Mouse (Mus musculus): ENCODE results near the gene Gm10340. TPM values are rescaled to one million over a fixed set of nuclear protein-coding genes. Genes with fewer than 3 reads are reported as not detected.

Gm10340 gene
- polyA plus RNA-seq (2012; rRNA removed) = not detected in 2 replicates

GRCm38 (mm10) chr14:3133697-3134096, at the start of gene Gm10340:
TSS of gene Gm10340 (plus strand) at chr14:3133997.

GRCm38 (mm10) chr14:3187955-3188354, 54.2 kb downstream of the Gm10340 start, which contains the start of gene Gm5795:
TSS of gene Gm5795 (plus strand) at chr14:3188255.

Other genes starting within 250 kb of the Gm10340 start
- not detected in 2 replicates for gene Gm2888, start 104.0 kb upstream of the Gm10340 start, polyA plus RNA-seq (2012; rRNA removed)
- gene Gm2897, start 84.7 kb upstream of the Gm10340 start, polyA plus RNA-seq (2012; rRNA removed) = 4.1 and 7.9 TPM in 2 replicates
- not detected in 2 replicates for gene Gm5795, start 54.3 kb downstream of the Gm10340 start, polyA plus RNA-seq (2012; rRNA removed)
- gene D830030K20Rik, start 74.5 kb downstream of the Gm10340 start, polyA plus RNA-seq (2012; rRNA removed) = 3.3 and 5.2 TPM in 2 replicates
- gene Gm2956, start 198.6 kb downstream of the Gm10340 start, polyA plus RNA-seq (2012; rRNA removed) = not detected in 2 replicates